Mouse (Mus musculus) retina, postnatal 1 day (tissue): Measurements from ENCODE around the gene Tef.

ENCODE experiments used
- DNase-seq: peaks from one replicate; pipeline ENCODE4 v3.0.0-alpha.2; 2012

The Tef gene

GRCm38 (mm10) chr15:81830530-81830929, 28.3 kb downstream of the Tef start:
- DNase-seq, result no peak

GRCm38 (mm10) chr15:81831136-81831825, 29.1 kb downstream of the Tef start:
- peak; percentile 97 for DNase-seq

GRCm38 (mm10) chr15:81832219-81832618, 30.0 kb downstream of the Tef start:
- DNase-seq, result no peak

GRCm38 (mm10) chr15:81833481-81833880, 31.3 kb downstream of the Tef start:
- DNase-seq, result no peak

- no peak for DNase-seq
These were observed 32.1 kb downstream of the Tef start for GRCm38 (mm10) chr15:81834171-81834841.

GRCm38 (mm10) chr15:81835007-81835880, 33.0 kb downstream of the Tef start:
- no peak for DNase-seq

GRCm38 (mm10) chr15:81836124-81836821, 34.1 kb downstream of the Tef start:
- DNase-seq, result peak; percentile 83

GRCm38 (mm10) chr15:81836966-81837920, 35.0 kb downstream of the Tef start:
- DNase-seq, result no peak

- DNase-seq, result no peak
These were observed 36.5 kb downstream of the Tef start for GRCm38 (mm10) chr15:81838554-81839235.

GRCm38 (mm10) chr15:81839634-81840033, 37.4 kb downstream of the Tef start:
- peak; percentile 37 for DNase-seq

- DNase-seq, result no peak
These were observed 38.1 kb downstream of the Tef start for GRCm38 (mm10) chr15:81840306-81840705.

GRCm38 (mm10) chr15:81842275-81842674, 40.1 kb downstream of the Tef start:
- no peak for DNase-seq

- DNase-seq, result no peak
These were observed 42.9 kb downstream of the Tef start for GRCm38 (mm10) chr15:81845033-81845625.

GRCm38 (mm10) chr15:81845724-81846123, 43.5 kb downstream of the Tef start:
- DNase-seq, result no peak

- DNase-seq, result no peak
These were observed 44.5 kb downstream of the Tef start for GRCm38 (mm10) chr15:81846755-81847154.

- no peak for DNase-seq
These were observed 44.9 kb downstream of the Tef start for GRCm38 (mm10) chr15:81847161-81847560.

GRCm38 (mm10) chr15:81847861-81848260, 45.6 kb downstream of the Tef start:
- DNase-seq, result no peak

GRCm38 (mm10) chr15:81848301-81848700, 46.1 kb downstream of the Tef start:
- DNase-seq, result peak; percentile 75

- DNase-seq, result no peak
These were observed 46.9 kb downstream of the Tef start for GRCm38 (mm10) chr15:81849104-81849503.

GRCm38 (mm10) chr15:81850718-81851117, 48.5 kb downstream of the Tef start:
- DNase-seq, result no peak

GRCm38 (mm10) chr15:81851375-81851774, 49.2 kb downstream of the Tef start:
- DNase-seq, result no peak
